Mouse (Mus musculus): ENCODE data around the gene Parp4.

The Parp4 gene

GRCm38 (mm10) chr14:56575416-56575815 lies at the start of gene Parp4, which contains the start of gene Cenpj:
Gene Parp4, plus strand, starts transcription at chr14:56575619.
Gene Cenpj, minus strand, starts transcription at chr14:56575425.
- in situ Hi-C loops (cut with MboI; ENCODE audit: low sequenced_read_pairs) = no loop called here

- in situ Hi-C loops (cut with MboI; ENCODE audit: low sequenced_read_pairs) = no loop called here
Measured at GRCm38 (mm10) chr14:56530788-56531187, 44.6 kb upstream of the Parp4 start.

GRCm38 (mm10) chr14:56544946-56545345 lies 30.5 kb upstream of the Parp4 start:
- in situ Hi-C loops (cut with MboI; ENCODE audit: low sequenced_read_pairs) = no loop called here

GRCm38 (mm10) chr14:56545491-56545890 lies 29.9 kb upstream of the Parp4 start:
- in situ Hi-C loops (cut with MboI; ENCODE audit: low sequenced_read_pairs) = no loop called here

- in situ Hi-C loops (cut with MboI; ENCODE audit: low sequenced_read_pairs) = no loop called here
Measured at GRCm38 (mm10) chr14:56550960-56551359, 24.5 kb upstream of the Parp4 start.

- in situ Hi-C loops (cut with MboI; ENCODE audit: low sequenced_read_pairs) = no loop called here
Measured at GRCm38 (mm10) chr14:56552924-56553323, 22.5 kb upstream of the Parp4 start.

GRCm38 (mm10) chr14:56553331-56553730 lies 22.1 kb upstream of the Parp4 start:
- in situ Hi-C loops (cut with MboI; ENCODE audit: low sequenced_read_pairs) = no loop called here

- in situ Hi-C loops (cut with MboI; ENCODE audit: low sequenced_read_pairs) = no loop called here
Measured at GRCm38 (mm10) chr14:56554716-56555115, 20.7 kb upstream of the Parp4 start.

- in situ Hi-C loops (cut with MboI; ENCODE audit: low sequenced_read_pairs) = no loop called here
Measured at GRCm38 (mm10) chr14:56559134-56559533, 16.3 kb upstream of the Parp4 start.

- in situ Hi-C loops (cut with MboI; ENCODE audit: low sequenced_read_pairs) = no loop called here
Measured at GRCm38 (mm10) chr14:56567476-56567875, 7.9 kb upstream of the Parp4 start.

- in situ Hi-C loops (cut with MboI; ENCODE audit: low sequenced_read_pairs) = no loop called here
Measured at GRCm38 (mm10) chr14:56569041-56569440, 6.4 kb upstream of the Parp4 start.

GRCm38 (mm10) chr14:56571310-56572093 lies 3.9 kb upstream of the Parp4 start:
- in situ Hi-C loops (cut with MboI; ENCODE audit: low sequenced_read_pairs) = no loop called here

- in situ Hi-C loops (cut with MboI; ENCODE audit: low sequenced_read_pairs) = no loop called here
Measured at GRCm38 (mm10) chr14:56572546-56572945, 2.9 kb upstream of the Parp4 start.

- in situ Hi-C loops (cut with MboI; ENCODE audit: low sequenced_read_pairs) = no loop called here
Measured at GRCm38 (mm10) chr14:56575969-56576901, 816 bp downstream of the Parp4 start.

GRCm38 (mm10) chr14:56579011-56579410 lies 3.6 kb downstream of the Parp4 start:
- in situ Hi-C loops (cut with MboI; ENCODE audit: low sequenced_read_pairs) = no loop called here

GRCm38 (mm10) chr14:56581117-56581516 lies 5.7 kb downstream of the Parp4 start:
- in situ Hi-C loops (cut with MboI; ENCODE audit: low sequenced_read_pairs) = no loop called here

GRCm38 (mm10) chr14:56582294-56582693 lies 6.9 kb downstream of the Parp4 start:
- in situ Hi-C loops (cut with MboI; ENCODE audit: low sequenced_read_pairs) = no loop called here

GRCm38 (mm10) chr14:56592191-56592590 lies 16.8 kb downstream of the Parp4 start:
- in situ Hi-C loops (cut with MboI; ENCODE audit: low sequenced_read_pairs) = no loop called here

- in situ Hi-C loops (cut with MboI; ENCODE audit: low sequenced_read_pairs) = no loop called here
Measured at GRCm38 (mm10) chr14:56594811-56595210, 19.4 kb downstream of the Parp4 start.

GRCm38 (mm10) chr14:56598759-56599158 lies 23.3 kb downstream of the Parp4 start:
- in situ Hi-C loops (cut with MboI; ENCODE audit: low sequenced_read_pairs) = no loop called here

GRCm38 (mm10) chr14:56602069-56602468 lies 26.6 kb downstream of the Parp4 start:
- in situ Hi-C loops (cut with MboI; ENCODE audit: low sequenced_read_pairs) = no loop called here

- in situ Hi-C loops (cut with MboI; ENCODE audit: low sequenced_read_pairs) = no loop called here
Measured at GRCm38 (mm10) chr14:56604438-56604837, 29.0 kb downstream of the Parp4 start.
